Mouse (Mus musculus) lung, postnatal 0 days (tissue): ENCODE measurements around the gene Gm28230. TPM values are rescaled to one million over a fixed set of nuclear protein-coding genes. Genes with fewer than 3 reads are reported as not detected.

Experiments
- ATAC-seq: fragments of 200-750 bp; cut with Nextera tagmentation; 2 replicates; pipeline ENCODE4 v1.8.0; 2017; ENCODE audit warnings: moderate library complexity
- DNase-seq: peaks from one replicate; pipeline ENCODE4 v3.0.0-alpha.2; 2016; ENCODE audit warnings: low spot score
- H3K27ac ChIP-seq: fragments of 300-500 bp; sonication (generic); 2 replicates; pipeline ENCODE4 v1.5.1; 2014; ENCODE audit warnings: antibody characterized with exemption, mild to moderate bottlenecking, low read length, mixed read lengths
- H3K27me3 ChIP-seq: fragments of 300-500 bp; sonication (generic); replicated peaks from 2 replicates; pipeline ENCODE4 v1.6.1; 2014; ENCODE audit warnings: low read length, mixed read lengths; ENCODE audit not compliant: insufficient read depth
- H3K36me3 ChIP-seq: fragments of 300-500 bp; sonication (generic); 2 replicates; pipeline ENCODE4 v1.6.1; 2014; ENCODE audit warnings: low read length, mixed read lengths; ENCODE audit not compliant: insufficient read depth
- H3K4me1 ChIP-seq: fragments of 300-500 bp; sonication (generic); 2 replicates; pipeline ENCODE4 v1.6.1; 2014; ENCODE audit warnings: antibody characterized with exemption, low read depth, low read length, mixed read lengths; ENCODE audit not compliant: insufficient read depth
- H3K4me2 ChIP-seq: fragments of 300-500 bp; sonication (generic); replicated peaks from 2 replicates; pipeline ENCODE4 v1.6.1; 2014; ENCODE audit warnings: low read depth, mild to moderate bottlenecking, low read length, moderate library complexity, mixed read lengths
- H3K4me3 ChIP-seq: fragments of 300-500 bp; sonication (generic); 2 replicates; pipeline ENCODE4 v1.5.1; 2014; ENCODE audit warnings: low read depth, low read length
- H3K9ac ChIP-seq: fragments of 300-500 bp; sonication (generic); replicated peaks from 2 replicates; pipeline ENCODE4 v1.6.1; 2014; ENCODE audit warnings: low read depth, mild to moderate bottlenecking
- H3K9me3 ChIP-seq: fragments of 300-500 bp; sonication (generic); 2 replicates; pipeline ENCODE4 v1.6.1; 2016; ENCODE audit warnings: low read length, mixed read lengths
- CTCF ChIP-seq: IDR thresholded peaks from 2 replicates; pipeline ENCODE4 v1.5.1; 2016; ENCODE audit warnings: antibody characterized with exemption, mild to moderate bottlenecking
- EP300 ChIP-seq: IDR thresholded peaks from 2 replicates; pipeline ENCODE4 v1.6.1; 2016; ENCODE audit warnings: antibody characterized with exemption, mild to moderate bottlenecking, control low read depth
- WGBS: fragments of 180-500 bp; shearing (Covaris S2); extraction: QIAGEN DNeasy Blood & Tissue Kit; methylation state at CpG from one replicate; pipeline ENCODE4 v1.1.7; 2014; 5-methylcytosine and 5-hydroxymethylcytosine counted together
- polyA plus RNA-seq: library from polyadenylated mRNA; unstranded; fragments of >200 nt; fragmentation: Nextera tagmentation; extraction: Ambion mirVana; gene quantifications from 2 replicates; pipeline ENCODE4 v1.2.1, GENCODE M21; 2015

Gene Gm28230
- polyA plus RNA-seq, 1 experiment from 2014 or later = not detected

- 12% methylated on average over 8 of the region's 8 CpGs for WGBS
- no peaks in the 10 kb centered on the region for H3K9me3 ChIP-seq
- no peak for DNase-seq
- peaks cover 90% of the 10 kb centered on the region for H3K27me3 ChIP-seq
- no peaks in the 10 kb centered on the region for H3K36me3 ChIP-seq
- H3K4me3 ChIP-seq = no peak overlapping the region
- no peak overlapping the region for H3K4me2 ChIP-seq
- no peak for ATAC-seq
- H3K9ac ChIP-seq = no peak overlapping the region
- 0 out of 2 replicates have a peak, but pooled peaks cover 3% of the 10 kb centered on the region for H3K4me1 ChIP-seq
- H3K27ac ChIP-seq = no peak overlapping the region
- no peak for TF ChIP-seq CTCF
- TF ChIP-seq EP300 = no peak
These were observed 3.8 kb downstream of the Gm28230 start for GRCm38 (mm10) chr2:74730331-74730730.

- Histone ChIP-seq H3K27ac (no peak overlapping the region), H3K4me3 (no peak overlapping the region), H3K4me1 (0 out of 2 replicates have a peak, but pooled peaks cover 3% of the 10 kb centered on the region), H3K9ac (no peak overlapping the region), H3K27me3 (peaks cover 90% of the 10 kb centered on the region), H3K9me3 (no peaks in the 10 kb centered on the region), H3K36me3 (no peaks in the 10 kb centered on the region), H3K4me2 (no peak overlapping the region)
- TF ChIP-seq EP300 (no peak), CTCF (no peak)
- ATAC-seq (no peak), DNase-seq (no peak)
These were observed 4.5 kb downstream of the Gm28230 start for GRCm38 (mm10) chr2:74731055-74731454.

GRCm38 (mm10) chr2:74731799-74732512 lies 5.4 kb downstream of the Gm28230 start:
- Histone ChIP-seq H3K9ac (no peak overlapping the region), H3K9me3 (no peaks in the 10 kb centered on the region), H3K4me2 (no peak overlapping the region), H3K4me1 (0 out of 2 replicates have a peak, but pooled peaks cover 3% of the 10 kb centered on the region), H3K4me3 (no peak overlapping the region), H3K27me3 (peaks cover 90% of the 10 kb centered on the region), H3K27ac (no peak overlapping the region), H3K36me3 (no peaks in the 10 kb centered on the region)
- TF ChIP-seq EP300 = no peak
- no peak for TF ChIP-seq CTCF
- DNase-seq (no peak), ATAC-seq (no peak)
- 12% methylated on average over 9 of the region's 9 CpGs for WGBS

- H3K4me3 ChIP-seq = no peak overlapping the region; the same call in 1 of the 2 replicates
- WGBS = 2% methylated on average over 42 of the region's 52 CpGs
- peaks cover 90% of the 10 kb centered on the region for H3K27me3 ChIP-seq
- no peaks in the 10 kb centered on the region for H3K9me3 ChIP-seq
- H3K9ac ChIP-seq = no peak overlapping the region
- DNase-seq (no peak), ATAC-seq (no peak)
- no peaks in the 10 kb centered on the region for H3K36me3 ChIP-seq
- H3K27ac ChIP-seq = no peak overlapping the region
- H3K4me1 ChIP-seq = no peaks in the 10 kb centered on the region
- H3K4me2 ChIP-seq = no peak overlapping the region
- TF ChIP-seq EP300 (no peak), CTCF (no peak)
These were observed 6.2 kb downstream of the Gm28230 start for GRCm38 (mm10) chr2:74732513-74733316.

- H3K27ac ChIP-seq = no peak overlapping the region
- H3K9ac ChIP-seq = no peak overlapping the region
- no peak overlapping the region for H3K4me3 ChIP-seq
- H3K27me3 ChIP-seq = peaks cover 90% of the 10 kb centered on the region
- DNase-seq (no peak), ATAC-seq (no peak)
- no peaks in the 10 kb centered on the region for H3K9me3 ChIP-seq
- H3K36me3 ChIP-seq = no peaks in the 10 kb centered on the region
- H3K4me1 ChIP-seq = no peaks in the 10 kb centered on the region
- 3% methylated on average over 16 of the region's 16 CpGs for WGBS
- TF ChIP-seq CTCF (no peak), EP300 (no peak)
- no peak overlapping the region for H3K4me2 ChIP-seq
These were observed 6.8 kb downstream of the Gm28230 start for GRCm38 (mm10) chr2:74733317-74733661.

- Histone ChIP-seq H3K9me3 (no peaks in the 10 kb centered on the region), H3K9ac (no peak overlapping the region), H3K4me3 (no peak overlapping the region), H3K36me3 (no peaks in the 10 kb centered on the region), H3K4me2 (no peak overlapping the region), H3K4me1 (no peaks in the 10 kb centered on the region), H3K27me3 (peaks cover 90% of the 10 kb centered on the region), H3K27ac (no peak overlapping the region)
- ATAC-seq (no peak), DNase-seq (no peak)
- no peak for TF ChIP-seq EP300
- no peak for TF ChIP-seq CTCF
- 5% methylated on average over 6 of the region's 6 CpGs for WGBS
These were observed 7.2 kb downstream of the Gm28230 start for GRCm38 (mm10) chr2:74733765-74734164.
